Mouse (Mus musculus) heart, adult 9 months (tissue): ENCODE data around the gene Dab2ip.

ENCODE experiments used
- DNase-seq, 2 experiments: peaks; one replicate each; pipeline ENCODE4 v3.0.0; 2022; ENCODE audit warnings: low spot score in 2 of 2

Gene Dab2ip

DNA sequence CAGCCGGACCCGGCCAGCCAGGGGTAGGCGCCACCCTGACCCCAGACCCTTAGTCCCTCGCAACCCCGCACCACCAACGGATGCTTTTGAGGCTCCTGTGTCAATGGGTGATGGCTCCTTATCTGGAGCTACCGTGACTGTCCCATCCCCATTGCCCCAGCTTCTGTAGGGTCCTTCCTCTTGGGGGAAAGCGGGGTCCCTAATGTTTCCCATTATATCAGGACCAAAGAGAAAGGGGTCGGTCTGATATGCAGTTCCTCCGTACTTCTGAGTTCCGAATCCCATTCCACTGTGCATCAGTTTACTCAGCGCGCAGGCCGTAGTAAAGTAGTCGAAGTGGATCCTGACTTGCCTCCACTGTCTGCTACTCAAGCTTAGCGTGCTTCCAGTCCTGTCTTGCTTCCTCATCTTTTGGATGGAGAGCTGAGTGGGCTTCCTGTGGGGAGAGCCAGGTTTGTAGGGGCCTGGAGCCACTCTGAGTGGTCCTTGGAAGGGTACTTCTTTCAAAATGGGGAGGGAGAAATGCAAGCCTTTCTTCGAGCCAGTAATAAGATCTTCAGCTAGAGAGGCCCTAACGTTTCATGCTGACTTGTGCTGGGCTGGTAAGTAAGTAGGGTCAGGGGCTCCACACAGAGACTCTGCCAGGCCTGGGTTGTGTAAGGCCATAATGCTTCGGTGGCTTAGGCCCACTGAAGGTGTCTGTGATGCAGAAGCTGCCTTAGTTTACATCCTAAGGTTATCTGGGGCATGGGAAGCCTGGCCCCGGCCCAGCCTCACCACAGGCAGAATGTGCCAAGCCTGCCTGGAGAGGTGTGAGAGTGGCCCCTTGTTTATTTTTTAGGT lies 64.4 kb downstream of the Dab2ip start:
- no peak for DNase-seq

DNA sequence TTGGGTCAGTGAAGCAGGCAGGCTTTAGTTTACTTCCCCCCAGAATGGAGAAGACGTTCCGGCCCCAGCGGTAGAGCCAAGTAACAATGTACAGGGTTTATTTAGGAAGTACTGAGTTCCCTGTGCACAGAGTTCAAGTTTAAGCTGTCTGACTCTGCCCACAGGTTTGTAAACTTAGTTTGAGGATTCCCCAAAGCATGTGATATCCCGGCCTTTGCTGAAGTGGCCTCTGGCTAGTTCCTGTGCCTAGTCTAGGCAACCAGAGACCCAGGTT lies 65.0 kb downstream of the Dab2ip start:
- no peak for DNase-seq

DNA sequence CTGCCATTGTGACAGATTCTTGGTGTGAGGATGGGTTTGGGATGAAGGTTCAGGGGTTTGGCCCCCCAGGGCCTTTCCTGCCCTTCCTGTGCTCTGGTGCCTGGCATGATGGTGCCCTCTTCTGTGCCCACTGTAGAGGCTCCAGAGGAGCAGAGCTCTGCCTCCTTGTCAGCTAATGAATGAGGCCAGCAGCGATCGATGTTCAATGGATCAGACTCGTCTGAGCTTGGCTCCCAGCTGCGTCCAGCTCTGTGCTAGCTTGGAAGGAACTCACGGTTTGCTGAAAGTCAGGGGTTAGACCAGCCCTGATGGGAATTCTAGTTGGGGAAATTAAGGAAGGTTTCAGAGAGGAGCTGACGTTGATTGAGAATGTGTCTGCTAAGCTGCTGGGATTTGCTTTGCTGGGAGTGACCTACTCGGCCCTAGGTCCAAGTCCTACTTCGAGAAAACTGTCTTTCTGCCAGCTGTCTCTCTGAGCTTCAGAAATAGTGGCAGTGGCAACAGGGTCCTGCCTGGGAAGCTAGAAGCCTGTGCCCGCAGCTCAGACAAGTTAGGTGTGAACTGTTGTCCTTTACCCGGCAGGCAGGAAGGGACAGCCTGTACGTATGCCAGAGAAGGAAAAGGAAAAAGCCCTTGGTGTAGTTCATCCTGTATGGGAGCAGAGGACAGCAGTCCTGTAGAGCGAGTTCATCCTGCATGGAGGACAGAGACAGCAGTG lies 65.5 kb downstream of the Dab2ip start:
- peak in 1 of 2 experiments; percentile 39 for DNase-seq

DNA sequence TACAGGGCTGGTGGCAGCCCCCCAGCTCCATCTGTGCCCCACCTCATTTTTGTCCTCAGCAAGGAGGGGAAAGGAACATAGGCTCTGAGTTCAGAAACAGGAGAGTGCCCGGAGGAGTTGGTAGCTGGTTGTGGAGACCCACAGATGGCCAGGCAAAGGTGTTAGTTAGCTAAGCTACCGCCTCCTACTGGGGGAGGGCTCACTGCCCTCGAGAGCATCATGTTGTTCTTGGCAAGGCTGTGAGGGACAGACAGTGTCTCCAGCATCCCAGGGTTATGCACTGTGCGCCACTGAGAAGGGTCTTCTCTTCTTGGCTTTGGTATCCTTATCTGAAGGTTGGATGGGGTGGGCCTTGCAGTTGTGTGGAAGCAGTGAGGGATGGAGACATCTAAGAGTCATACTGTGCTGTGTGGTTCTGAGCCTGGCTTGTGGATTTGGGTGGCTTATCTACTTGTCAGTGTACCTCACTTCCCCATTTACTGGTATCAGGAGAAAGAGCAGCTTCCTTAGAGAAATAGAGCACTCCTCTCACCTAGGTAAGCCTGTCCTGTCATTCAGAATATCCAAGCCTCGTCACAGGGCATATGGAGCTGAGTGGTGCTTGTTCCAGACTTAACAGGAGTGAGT lies 66.4 kb downstream of the Dab2ip start:
- DNase-seq, result no peak

DNA sequence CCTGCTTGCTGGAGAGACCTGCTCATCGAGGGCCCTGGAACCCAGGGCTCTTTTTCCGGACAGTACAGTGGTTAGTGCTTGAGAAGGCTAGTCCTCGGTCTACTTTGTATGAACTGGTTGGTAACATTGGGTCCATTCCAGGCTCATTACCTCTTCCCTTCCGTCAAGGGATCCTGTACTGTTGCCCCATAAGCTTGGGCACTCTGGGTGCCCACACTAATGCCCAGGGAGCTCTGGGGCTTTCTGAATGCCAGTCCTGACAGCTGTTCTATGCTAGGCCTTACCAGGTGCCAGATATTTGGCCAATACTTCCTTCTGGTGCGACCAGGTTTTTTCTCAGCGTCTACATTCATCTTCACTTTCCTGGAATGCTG lies 66.9 kb downstream of the Dab2ip start:
- DNase-seq, result no peak

DNA sequence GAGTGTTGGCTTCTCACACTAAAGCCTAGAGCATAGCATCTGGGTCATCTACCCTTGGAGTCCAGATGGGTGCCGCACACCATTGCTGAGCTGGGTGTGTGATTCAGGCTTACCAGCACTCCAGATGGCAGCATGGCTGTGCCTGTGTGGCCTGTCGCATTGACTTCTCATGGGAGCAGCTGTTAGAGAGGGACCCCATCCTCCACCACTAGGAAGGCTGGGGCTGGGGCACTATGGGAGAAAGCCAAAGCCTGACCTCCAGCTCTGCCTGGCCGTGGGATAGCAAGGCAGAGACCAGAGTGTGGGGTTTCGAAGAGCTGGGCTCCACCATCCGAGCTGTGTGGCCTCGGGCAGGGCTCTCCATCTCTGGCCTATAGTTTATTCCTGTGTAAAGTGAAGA lies 67.5 kb downstream of the Dab2ip start:
- DNase-seq, result no peak

DNA sequence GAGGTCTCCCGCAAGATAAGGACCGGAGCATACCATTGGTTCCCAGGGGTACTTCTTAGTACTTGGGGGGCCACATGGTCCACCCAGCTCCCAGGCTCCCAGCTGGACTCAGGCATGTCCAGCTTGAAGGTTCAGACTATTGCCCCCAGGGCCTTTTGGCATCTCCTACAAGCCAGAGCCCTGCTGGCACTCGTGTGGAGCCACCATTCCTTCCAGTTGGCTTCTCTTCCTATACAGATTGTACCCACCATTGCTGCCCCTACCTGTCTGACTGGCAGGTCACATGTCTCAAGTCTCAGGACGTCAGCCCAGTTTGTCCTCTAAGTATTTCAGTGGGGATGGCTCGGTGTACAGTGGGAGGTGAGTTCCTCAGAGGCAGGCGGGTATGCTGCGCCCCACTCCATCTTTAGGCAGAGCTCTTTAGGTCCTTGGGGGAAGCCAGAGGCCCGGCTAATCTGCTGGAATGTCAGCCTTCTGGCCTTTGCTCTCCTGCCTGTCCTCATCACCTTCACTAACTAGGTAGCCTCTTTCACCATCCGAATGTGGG lies 68.2 kb downstream of the Dab2ip start:
- no peak for DNase-seq

DNA sequence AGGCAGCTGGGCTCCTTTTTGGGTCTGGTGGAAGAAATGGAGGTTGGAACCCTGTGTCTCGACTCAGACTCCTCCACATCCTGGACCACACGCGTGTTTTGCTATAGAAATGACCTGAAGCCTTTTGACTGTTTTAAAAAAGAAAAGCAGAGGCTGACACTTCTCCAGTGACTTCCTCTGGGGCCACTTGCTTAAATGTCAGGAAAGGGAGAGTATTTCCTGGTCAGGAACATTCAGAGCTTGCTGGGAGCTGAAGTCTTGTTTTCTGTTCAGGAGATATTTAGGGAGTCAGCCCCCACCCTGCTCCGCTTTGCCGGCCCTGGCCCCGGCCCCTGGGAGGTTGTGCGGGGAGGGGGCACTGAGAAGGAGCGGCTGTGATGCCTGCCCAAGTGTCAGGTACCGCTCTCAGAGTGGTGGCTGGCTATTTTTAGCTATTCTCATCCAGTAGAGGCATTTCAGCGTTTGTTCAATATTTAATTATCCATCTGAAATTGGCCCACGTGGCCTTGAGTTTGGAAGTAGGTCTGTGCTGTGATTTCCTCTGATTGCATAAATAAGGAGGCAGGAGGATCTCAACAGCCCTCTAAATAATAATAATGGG lies 69.3 kb downstream of the Dab2ip start:
- DNase-seq, result peak; percentile 53 to 77

DNA sequence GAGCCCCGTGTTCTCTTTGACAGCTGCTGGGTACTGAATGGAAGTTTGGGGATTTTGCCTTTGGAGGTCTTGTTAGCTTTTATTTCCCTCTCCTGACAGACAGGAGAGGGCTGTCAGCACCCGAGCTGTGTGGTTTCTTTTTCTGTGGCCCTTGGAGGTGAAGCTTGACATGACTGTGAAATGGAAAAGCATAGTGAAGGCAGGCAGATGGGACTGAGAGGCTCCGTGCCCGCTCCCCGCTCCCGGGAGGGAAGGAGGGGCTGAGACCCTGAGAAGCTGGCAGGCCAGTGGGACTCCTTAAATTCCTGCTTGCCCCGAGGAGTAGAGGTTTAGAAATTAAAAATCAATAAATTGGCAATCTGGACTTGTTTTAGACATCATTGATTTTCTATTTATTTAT lies 70.0 kb downstream of the Dab2ip start:
- DNase-seq, result no peak

DNA sequence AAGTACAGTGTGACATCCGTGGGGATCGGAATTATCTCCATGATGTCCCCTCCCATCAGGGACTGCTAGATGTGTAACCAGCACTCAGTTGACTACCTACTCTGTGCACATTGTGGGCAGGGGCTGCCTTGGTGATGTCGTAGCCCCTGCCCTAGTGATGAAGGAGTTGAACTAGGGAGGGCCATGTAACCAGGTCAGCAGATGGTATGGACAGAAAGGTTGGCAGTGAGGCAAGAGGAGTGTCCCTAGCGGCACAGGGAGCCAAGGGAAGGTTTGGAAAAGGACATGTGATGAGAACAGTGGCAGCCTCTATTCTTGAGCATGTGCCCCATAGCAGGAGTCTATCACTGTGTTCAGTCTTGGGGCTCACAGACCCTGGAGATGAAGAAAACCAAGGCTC lies 70.6 kb downstream of the Dab2ip start:
- no peak for DNase-seq

DNA sequence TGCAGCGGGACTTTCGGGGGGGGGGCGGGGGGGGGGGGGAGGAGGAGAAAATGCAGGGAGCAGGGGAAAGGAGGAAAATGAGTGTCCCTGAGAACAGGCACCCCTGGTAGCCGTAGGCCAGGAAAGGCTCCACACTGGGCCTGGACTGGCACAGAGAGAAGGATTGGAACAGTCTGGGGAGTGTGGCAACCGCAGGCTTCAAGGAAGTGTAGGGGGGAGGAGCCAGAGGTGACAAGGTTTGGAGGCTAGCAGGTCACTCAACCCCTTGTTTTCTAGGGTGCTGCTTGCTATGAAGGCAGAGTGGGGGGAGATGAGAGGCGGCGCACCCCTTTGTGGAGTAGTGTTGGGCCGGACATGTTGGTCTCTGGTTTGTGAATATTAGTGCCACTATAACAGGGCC lies 71.1 kb downstream of the Dab2ip start:
- no peak for DNase-seq

DNA sequence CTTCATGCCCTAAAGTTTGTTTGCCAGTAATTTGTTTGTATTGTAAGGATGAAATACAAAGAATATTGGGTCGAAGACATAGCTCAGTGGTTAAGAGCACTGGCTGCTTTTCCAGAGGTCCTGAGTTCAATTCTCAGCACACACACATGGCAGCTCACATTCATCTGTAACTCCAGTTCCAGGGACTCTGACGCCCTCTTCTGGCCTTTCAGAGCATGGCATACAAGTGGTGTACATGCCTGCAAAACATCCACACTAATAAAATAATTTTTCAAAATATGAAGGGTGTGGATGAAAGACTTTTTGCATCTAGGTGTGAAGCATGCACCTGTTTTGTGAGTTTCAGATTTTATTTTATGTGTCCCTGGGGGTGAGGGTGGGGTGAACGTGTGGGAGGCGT lies 75.3 kb downstream of the Dab2ip start:
- DNase-seq, result no peak

DNA sequence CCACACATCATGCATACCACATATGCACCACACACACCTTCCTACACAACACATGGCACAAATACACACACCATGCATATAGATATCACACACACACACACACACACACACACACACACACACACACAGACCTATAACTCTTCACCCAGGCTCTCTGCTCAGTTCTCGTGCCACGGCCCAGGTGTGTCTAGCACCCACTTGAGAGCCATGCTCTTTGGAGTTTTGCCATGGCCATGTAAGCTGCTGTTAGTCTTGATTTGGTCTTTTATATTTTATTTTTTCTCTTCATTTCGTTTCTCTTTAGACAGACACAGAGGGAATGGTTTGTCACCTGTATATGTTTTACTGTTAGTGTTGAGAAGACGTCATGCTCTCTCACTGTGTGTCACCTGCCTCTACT lies 76.9 kb downstream of the Dab2ip start:
- no peak for DNase-seq

DNA sequence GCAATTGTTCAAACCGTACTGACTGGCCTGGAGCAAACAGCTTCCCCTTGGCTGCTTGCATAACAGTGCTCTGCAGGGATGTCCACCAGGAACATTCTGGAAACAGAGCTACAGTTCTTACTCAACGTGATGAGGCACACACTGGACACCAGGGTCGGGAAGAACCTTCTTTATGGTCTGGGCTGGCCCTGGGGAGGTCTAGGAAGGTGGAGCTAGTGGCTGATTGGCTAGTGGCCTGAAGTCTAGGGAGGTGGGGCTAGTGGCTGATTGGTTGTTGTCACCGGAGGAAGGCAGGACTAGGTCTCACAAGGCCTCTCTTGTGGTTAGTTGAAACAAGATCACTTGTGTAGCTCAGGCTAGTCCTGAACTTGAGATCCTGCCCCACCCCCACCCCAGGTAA lies 77.5 kb downstream of the Dab2ip start:
- no peak for DNase-seq

DNA sequence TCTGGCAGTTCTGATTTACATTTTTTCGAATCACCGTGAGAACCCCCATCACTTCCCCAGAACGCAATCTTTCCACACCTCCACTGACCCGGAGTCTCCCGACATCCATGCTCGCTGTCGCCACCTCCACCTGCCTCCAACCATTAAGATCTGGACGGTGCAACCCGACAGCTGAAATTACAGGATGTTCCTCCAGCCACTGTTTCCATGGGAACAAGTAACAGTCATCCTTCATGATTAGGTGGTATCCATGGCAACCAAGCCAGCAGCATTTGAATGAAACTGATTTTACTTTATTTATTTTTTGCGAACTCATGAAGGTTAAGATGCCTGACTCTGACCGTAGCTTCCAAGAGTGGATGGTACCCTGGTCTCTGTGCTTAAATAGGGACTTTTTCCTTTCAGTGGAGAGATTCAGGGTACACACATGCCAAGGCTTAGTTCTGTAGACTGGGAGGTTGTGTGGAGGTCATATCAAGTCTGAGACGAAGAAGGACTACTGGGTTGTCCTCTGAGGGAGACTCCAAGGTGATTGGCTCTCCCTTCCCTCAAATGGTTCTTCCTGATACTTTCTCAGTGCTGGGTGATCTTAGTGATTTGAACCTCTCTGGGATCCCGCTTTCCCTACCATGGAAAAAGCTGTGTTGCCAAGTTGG lies 79.9 kb downstream of the Dab2ip start:
- no peak for DNase-seq

DNA sequence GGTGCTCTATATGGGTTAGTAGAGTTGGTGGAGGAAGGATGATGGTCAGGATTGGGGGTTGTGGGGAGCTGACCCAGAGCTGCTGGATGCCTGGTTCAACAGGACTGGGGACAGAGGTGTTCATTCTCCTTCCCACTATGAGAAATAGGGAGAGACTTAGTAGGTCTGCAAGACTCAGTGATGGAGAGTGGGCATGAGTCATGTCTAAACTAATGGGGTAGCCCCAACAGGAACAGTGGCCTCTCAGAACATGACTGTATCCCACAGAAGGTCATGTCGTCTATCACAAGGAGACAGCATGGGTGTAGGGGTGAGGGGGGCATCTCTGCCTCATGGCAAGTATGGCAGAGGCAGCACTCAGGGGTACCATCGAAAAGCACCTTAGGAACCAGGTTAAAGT lies 81.7 kb downstream of the Dab2ip start:
- DNase-seq, result no peak

DNA sequence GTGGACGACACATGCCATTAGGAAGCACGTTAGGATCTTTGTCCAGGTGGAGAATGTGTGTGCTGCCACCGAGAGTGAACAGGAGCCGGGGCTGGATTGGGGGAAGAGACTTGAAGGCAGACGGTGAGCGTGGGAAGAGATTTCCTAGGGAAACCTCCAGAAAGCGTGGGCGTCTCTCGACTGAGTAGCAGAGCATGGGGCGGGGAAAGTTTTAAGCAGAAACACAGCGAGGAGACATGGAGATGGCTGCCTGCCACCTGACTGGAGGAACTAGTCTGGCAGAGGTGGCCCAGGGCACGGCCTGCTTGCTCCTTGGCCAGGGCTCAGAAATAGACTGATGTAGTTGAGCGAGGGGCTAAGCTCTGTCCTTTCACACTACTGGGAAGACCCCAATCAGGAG lies 82.5 kb downstream of the Dab2ip start:
- DNase-seq, result no peak

DNA sequence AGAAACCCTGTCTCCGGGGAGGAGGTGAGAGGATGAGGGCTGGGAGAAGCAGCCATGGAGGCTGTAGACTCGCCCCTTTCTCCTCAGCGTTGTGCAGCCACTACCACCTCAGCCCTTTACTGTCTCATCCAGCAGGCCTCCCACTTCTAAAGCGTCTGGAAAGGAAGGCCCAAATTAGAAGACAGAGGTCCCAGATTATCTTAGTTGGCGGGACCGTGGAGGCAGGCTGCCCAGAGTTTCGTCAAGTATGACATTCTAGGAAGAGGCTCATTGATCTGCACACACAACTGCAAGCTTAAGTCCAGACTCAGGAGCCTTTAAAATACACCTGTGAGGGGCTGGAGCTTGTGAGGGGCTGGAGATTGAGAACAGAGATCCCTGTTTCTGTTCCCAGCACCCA lies 84.2 kb downstream of the Dab2ip start:
- no peak for DNase-seq

DNA sequence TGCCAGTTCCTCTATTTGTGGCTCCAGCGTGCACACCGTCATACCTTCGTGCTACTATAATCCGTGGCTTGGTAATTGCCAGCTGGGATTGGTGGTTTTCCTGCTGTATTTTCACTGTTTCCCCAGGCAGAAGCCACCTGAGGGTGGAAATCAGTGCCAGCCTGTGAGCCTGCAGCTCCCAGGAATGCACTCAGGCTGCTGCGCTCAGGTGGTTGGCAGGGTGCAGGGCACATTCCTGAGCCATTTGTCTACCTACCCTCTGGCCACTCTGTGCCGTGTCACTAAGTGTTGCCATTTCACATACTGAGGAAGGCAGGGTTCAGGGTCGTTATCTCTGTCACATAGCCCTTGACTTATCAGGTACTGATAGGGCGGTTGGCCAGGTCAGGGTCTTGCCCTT lies 88.5 kb downstream of the Dab2ip start:
- DNase-seq, result no peak

DNA sequence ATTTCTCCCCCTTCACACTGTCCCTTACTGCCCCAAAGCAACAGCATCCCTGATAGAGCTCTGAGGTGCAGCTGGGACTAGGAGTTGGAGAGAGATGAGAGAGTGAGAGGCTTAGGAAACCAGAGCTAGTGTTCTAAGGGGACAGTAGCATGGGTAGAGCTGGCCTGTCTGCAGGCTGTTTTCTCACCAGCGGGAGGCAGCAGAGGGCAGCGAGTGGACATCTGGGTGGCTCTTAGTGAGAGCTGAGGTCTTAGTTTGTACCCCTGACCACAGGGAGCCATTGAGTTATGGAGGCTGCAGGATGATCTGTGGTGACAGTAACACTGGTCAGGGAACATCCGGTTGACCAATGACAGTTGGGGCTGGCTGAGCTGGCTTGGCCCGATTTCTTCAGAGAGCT lies 91.6 kb downstream of the Dab2ip start:
- DNase-seq, result peak; percentile 70 to 86

DNA sequence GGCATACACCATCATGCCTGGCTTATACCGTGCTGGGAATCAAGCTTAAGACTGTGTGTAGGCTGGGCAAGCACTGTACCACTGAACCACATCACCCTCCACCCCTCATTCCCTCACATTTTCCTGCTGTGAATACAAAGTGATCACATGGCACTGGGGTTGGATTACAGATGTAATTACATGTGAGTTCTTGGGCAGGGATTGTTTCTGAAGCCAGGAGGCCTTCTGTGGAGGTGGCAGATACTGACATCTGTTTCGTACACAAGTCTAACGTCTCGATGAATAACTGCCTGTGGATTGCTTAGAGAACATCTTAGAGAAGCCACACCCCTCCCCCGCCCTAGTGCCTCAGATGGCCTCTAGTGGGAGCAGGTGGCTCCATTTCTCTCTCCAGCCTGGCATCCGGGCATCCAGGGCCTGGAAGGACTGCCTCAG lies 93.2 kb downstream of the Dab2ip start:
- DNase-seq, result no peak

DNA sequence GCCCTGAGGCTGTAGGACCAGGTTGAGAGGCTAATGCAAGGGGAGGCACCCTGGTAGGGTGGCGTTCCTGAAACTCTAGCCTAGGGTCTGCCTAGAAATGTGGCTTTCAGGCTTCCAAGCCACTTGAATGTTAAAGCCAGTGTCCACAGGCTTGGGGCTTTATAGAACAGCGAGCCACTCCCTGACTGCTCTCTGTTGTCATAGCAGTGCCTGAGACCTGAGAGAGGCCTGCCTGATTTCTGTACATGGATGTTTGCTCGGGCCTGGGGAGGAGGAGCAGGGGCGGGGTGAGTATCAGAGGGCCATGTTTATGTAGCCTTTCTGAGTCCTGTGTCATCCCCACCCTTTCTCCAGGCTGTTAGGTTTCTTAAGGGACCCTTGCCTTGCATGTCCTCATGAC lies 94.9 kb downstream of the Dab2ip start:
- DNase-seq, result no peak
